Mouse (Mus musculus) midbrain, embryonic 13.5 days (tissue): ENCODE data around the gene Psme1. TPM values are rescaled to one million over a fixed set of nuclear protein-coding genes. Genes with fewer than 3 reads are reported as not detected.

ENCODE experiments used
- ATAC-seq: fragments of 200-750 bp; cut with Nextera tagmentation; 2 replicates; pipeline ENCODE4 v1.8.0; 2017; ENCODE audit warnings: mild to moderate bottlenecking, moderate TSS enrichment, moderate library complexity
- H3K27ac ChIP-seq: fragments of 300-500 bp; sonication (generic); 2 replicates; pipeline ENCODE4 v1.5.1; 2015; ENCODE audit warnings: inconsistent platforms, mild to moderate bottlenecking, moderate library complexity
- H3K27me3 ChIP-seq: fragments of 300-500 bp; sonication (generic); 2 replicates; pipeline ENCODE4 v1.6.1; 2015; ENCODE audit warnings: mild to moderate bottlenecking, inconsistent platforms
- H3K36me3 ChIP-seq: fragments of 300-500 bp; sonication (generic); 2 replicates; pipeline ENCODE4 v1.6.1; 2015; ENCODE audit warnings: mild to moderate bottlenecking, inconsistent platforms
- H3K4me1 ChIP-seq: fragments of 300-500 bp; sonication (generic); replicated peaks from 2 replicates; pipeline ENCODE4 v1.6.1; 2015; ENCODE audit warnings: inconsistent platforms
- H3K4me2 ChIP-seq: fragments of 300-500 bp; sonication (generic); replicated peaks from 2 replicates; pipeline ENCODE4 v1.6.1; 2015; ENCODE audit warnings: moderate library complexity, mild to moderate bottlenecking, inconsistent platforms
- H3K4me3 ChIP-seq: fragments of 300-500 bp; sonication (generic); replicated peaks from 2 replicates; pipeline ENCODE4 v1.5.1; 2015; ENCODE audit warnings: mild to moderate bottlenecking, inconsistent platforms
- H3K9ac ChIP-seq: fragments of 300-500 bp; sonication (generic); replicated peaks from 2 replicates; pipeline ENCODE4 v1.6.1; 2015; ENCODE audit warnings: mild to moderate bottlenecking, inconsistent platforms
- H3K9me3 ChIP-seq: fragments of 300-500 bp; sonication (generic); 2 replicates; pipeline ENCODE4 v1.6.1; 2016; ENCODE audit warnings: mild to moderate bottlenecking, inconsistent platforms
- WGBS: fragments of 180-500 bp; shearing (Covaris S2); methylation state at CpG from one replicate; pipeline ENCODE4 v1.1.7; 2015; 5-methylcytosine and 5-hydroxymethylcytosine counted together
- polyA plus RNA-seq: library from polyadenylated mRNA; unstranded; fragments of >200 nt; fragmentation: Nextera tagmentation; extraction: Ambion mirVana; gene quantifications from 2 replicates; pipeline ENCODE4 v1.2.1, GENCODE M21; 2015

Psme1 gene
- polyA plus RNA-seq, 1 experiment from 2014 or later = 176 TPM

DNA sequence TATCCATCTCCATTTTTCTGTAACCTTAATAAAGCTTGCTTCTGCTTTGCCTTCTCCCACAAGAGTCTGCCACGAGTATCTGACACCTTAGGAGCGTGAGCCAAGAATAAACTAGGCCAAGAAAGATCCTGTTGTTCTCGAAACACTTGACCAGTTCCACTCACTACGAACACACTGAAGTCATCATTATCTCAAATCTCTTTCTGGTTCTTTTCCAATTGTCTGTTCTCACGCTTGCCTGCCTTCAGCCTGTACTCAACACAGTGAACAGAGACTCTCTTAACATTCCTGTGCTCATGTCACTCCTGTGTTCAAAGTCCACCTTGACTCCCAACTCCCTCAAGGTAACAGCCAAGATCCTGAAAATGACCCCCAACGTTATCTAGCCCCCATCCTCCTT lies 35.4 kb downstream of the Psme1 start:
- Histone ChIP-seq H3K27me3 (no peaks in the 10 kb centered on the region), H3K9ac (no peak overlapping the region), H3K27ac (no peak overlapping the region), H3K36me3 (peaks cover 25% of the 10 kb centered on the region), H3K4me1 (no peaks in the 10 kb centered on the region), H3K9me3 (no peaks in the 10 kb centered on the region), H3K4me2 (no peak overlapping the region), H3K4me3 (no peak overlapping the region)
- ATAC-seq = no peak
- WGBS = 66% methylated on average over 6 of the region's 6 CpGs

DNA sequence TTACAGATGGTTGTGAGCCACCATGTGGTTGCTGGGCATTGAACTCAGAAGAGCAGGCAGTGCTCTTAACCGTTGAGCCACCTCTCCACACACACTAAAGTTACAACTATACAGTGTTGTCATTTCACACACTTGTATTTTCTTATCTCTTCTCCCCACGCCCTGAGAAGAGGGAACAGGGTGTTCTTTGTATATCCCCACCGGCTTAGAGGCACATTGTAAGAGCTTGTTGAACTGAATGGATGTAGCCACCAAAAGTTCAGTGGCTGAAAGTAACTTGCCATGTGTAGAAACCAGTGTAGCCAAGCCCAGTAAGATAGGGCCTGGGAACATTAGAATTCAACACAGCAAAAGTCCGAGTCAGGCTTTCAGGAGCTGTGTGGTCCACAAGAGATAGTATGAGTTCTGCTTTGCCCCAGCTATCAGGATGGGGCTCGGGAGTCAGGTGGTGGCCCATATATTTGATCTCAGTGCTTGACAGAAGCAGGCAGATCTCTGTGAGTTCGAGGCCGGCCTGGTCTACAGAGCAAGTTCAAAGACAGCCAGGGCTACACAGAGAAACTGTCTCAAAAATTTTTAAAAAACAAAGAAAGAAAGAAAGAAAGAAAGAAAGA lies 36.7 kb downstream of the Psme1 start:
- H3K4me3 ChIP-seq = no peak overlapping the region
- H3K9me3 ChIP-seq = no peaks in the 10 kb centered on the region
- H3K4me2 ChIP-seq = no peak overlapping the region
- no peaks in the 10 kb centered on the region for H3K4me1 ChIP-seq
- no peak for ATAC-seq
- no peak overlapping the region for H3K9ac ChIP-seq
- WGBS = 82% methylated on average over 7 of the region's 7 CpGs
- H3K36me3 ChIP-seq = peaks cover 12% of the 10 kb centered on the region
- H3K27ac ChIP-seq = no peak overlapping the region
- no peaks in the 10 kb centered on the region for H3K27me3 ChIP-seq

DNA sequence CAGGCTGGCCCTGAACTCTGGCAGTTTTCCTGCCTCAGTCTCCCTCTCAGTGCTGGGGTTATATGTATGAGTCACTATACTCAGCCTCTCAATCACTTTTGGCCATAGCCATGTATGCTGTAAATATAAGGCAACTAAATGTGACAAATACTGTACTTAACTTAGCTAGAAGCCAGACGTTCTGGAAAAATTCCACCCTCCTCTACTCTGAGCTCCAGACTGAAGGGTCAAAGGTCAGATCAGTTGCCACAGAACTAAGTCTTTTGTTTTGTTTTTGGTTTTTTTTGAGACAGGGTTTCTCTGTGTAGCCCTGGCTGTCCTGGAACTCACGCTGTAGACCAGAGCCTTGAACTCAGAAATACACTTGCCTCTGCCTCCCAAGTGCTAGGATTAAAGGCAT lies 38.0 kb downstream of the Psme1 start:
- Histone ChIP-seq H3K27ac (no peak overlapping the region), H3K4me1 (no peaks in the 10 kb centered on the region), H3K4me3 (no peak overlapping the region), H3K9ac (no peak overlapping the region), H3K9me3 (no peaks in the 10 kb centered on the region), H3K36me3 (peaks cover 1% of the 10 kb centered on the region; the same call in 1 of the 2 replicates), H3K27me3 (no peaks in the 10 kb centered on the region), H3K4me2 (no peak overlapping the region)
- no peak for ATAC-seq
- 43% methylated on average over 2 of the region's 2 CpGs for WGBS

DNA sequence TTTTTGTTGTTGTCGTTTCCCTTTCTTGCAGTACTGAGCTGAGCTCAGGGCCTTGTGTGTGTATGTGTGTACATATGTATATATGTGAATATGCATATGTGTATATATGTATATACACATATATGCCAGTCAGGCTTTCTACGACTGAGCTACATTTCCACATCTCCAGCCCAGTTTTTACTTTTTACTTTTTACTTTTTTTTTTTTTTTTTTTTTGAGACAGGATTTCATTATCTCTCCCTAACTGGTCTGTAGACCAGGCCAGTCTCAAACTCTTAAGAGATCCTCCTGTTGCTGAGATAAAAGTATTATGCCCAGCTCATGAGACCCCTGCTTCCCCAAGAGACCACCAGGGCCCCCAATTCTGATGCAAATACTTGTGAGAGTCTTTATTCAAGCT lies 38.9 kb downstream of the Psme1 start:
- H3K27ac ChIP-seq = no peak overlapping the region
- no peaks in the 10 kb centered on the region for H3K36me3 ChIP-seq
- no peak overlapping the region for H3K4me2 ChIP-seq
- H3K27me3 ChIP-seq = no peaks in the 10 kb centered on the region
- no peak for ATAC-seq
- 91% methylated on average over 2 of the region's 2 CpGs for WGBS
- no peaks in the 10 kb centered on the region for H3K4me1 ChIP-seq
- no peak overlapping the region for H3K9ac ChIP-seq
- H3K9me3 ChIP-seq = no peaks in the 10 kb centered on the region
- no peak overlapping the region for H3K4me3 ChIP-seq

- H3K27me3 ChIP-seq = no peaks in the 10 kb centered on the region
- H3K27ac ChIP-seq = no peak within 1 kb of the TSS
- WGBS = 26% methylated on average over 21 of the region's 21 CpGs
- no peaks in the 10 kb centered on the region for H3K36me3 ChIP-seq
- peak within 1 kb of the TSS; percentile 29 for H3K4me2 ChIP-seq
- no peak within 1 kb of the TSS for H3K9ac ChIP-seq
- ATAC-seq = peak; percentile 75
- H3K4me1 ChIP-seq = no peaks in the 10 kb centered on the region
- peak within 1 kb of the TSS; percentile 23 for H3K4me3 ChIP-seq
- no peaks in the 10 kb centered on the region for H3K9me3 ChIP-seq
Observed at GRCm38 (mm10) chr14:55617822-55618221, 39.9 kb downstream of the Psme1 start, which contains the start of gene Rec8. Gene Rec8 (plus strand): TSS chr14:55618037.

DNA sequence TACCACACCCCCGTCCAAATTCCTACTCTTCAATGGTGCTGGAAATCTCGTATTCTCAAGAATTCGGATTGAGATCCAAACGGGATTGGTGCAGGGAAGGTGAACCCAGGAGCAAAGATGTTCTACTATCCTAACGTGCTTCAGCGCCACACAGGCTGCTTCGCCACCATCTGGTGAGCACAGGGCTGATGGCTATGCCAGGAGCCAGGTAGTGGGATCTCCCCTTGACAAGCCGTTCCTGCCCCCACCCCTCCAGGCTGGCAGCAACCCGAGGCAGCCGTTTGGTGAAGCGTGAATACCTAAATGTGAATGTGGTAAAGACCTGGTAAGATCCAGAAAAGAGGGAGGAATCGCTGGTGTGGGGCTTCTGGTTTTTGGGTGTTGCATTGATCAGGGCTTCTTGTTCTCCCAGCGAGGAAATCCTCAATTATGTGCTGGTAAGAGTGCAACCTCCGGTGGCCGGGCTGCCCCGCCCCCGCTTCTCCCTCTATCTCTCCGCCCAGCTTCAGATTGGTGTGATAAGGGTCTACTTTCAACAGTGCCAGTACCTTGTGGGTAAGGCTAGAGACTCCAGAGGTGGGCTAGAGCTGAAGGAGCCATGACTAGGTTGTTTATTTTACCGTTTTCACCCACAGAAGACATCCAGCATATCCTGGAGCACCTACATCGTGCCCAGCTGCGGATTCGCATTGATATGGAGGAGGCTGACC lies 40.7 kb downstream of the Psme1 start:
- Histone ChIP-seq H3K4me1 (no peaks in the 10 kb centered on the region), H3K4me3 (peak overlapping the region; percentile 23), H3K9me3 (no peaks in the 10 kb centered on the region), H3K36me3 (peaks cover 7% of the 10 kb centered on the region; the same call in 1 of the 2 replicates), H3K9ac (no peak overlapping the region), H3K27me3 (no peaks in the 10 kb centered on the region), H3K4me2 (peak overlapping the region; percentile 29), H3K27ac (no peak overlapping the region)
- ATAC-seq = no peak
- 59% methylated on average over 22 of the region's 22 CpGs for WGBS

- no peaks in the 10 kb centered on the region for H3K4me1 ChIP-seq
- no peak for ATAC-seq
Observed at GRCm38 (mm10) chr14:55628077-55628827, 50.3 kb downstream of the Psme1 start.

DNA sequence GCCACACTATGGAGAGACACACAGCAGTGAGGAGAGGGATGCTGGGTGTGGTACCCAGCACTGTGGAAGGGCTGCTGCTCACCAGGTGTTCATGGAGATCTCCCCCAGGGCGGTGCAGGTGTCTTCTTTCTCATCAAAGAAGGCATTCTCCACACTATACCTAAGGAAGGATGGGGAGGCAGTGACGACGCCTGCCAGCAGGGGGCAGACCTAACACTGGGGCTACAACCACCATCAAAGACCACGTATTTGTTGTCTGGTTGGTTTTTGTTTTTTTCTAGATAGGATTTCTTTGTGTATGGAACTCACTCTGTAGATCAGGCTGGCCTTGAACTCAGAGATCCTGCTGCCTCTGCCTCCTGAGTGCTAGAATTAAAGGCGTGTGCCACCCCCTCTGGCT lies 51.4 kb downstream of the Psme1 start:
- Histone ChIP-seq H3K27ac (no peak overlapping the region), H3K4me3 (no peak overlapping the region), H3K9me3 (no peaks in the 10 kb centered on the region), H3K4me2 (no peak overlapping the region), H3K27me3 (no peaks in the 10 kb centered on the region), H3K9ac (no peak overlapping the region), H3K36me3 (peaks cover 99% of the 10 kb centered on the region), H3K4me1 (peaks cover 5% of the 10 kb centered on the region)
- no peak for ATAC-seq
- whole genome bisulfite sequencing = 49% methylated on average over 5 of the region's 5 CpGs

More at GRCm38 (mm10) chr14:55628077-55628827, 50.3 kb downstream of the Psme1 start:
- WGBS = 94% methylated on average over 27 of the region's 27 CpGs
- Histone ChIP-seq H3K9ac (no peak overlapping the region), H3K27me3 (no peaks in the 10 kb centered on the region), H3K27ac (no peak overlapping the region), H3K4me2 (no peak overlapping the region), H3K4me3 (no peak overlapping the region), H3K36me3 (peaks cover 100% of the 10 kb centered on the region), H3K9me3 (no peaks in the 10 kb centered on the region)

Other genes starting within 250 kb of the Psme1 start
- gene Dhrs4, start 99.4 kb upstream of the Psme1 start, polyA plus RNA-seq = 31.2 and 31.6 TPM in 2 replicates
- 17.0 and 24.5 TPM in 2 replicates for gene Carmil3, start 87.5 kb upstream of the Psme1 start, polyA plus RNA-seq
- 0.70 and 0.88 TPM in 2 replicates for gene Cpne6, start 67.7 kb upstream of the Psme1 start, polyA plus RNA-seq
- gene Nrl, start 53.1 kb upstream of the Psme1 start, polyA plus RNA-seq = 0.08 TPM in 1 of 2 replicates, not detected in the other
- 16.6 and 19.5 TPM in 2 replicates for gene Pck2, start 37.9 kb upstream of the Psme1 start, polyA plus RNA-seq
- 126 and 134 TPM in 2 replicates for gene Dcaf11, start 18.1 kb upstream of the Psme1 start, polyA plus RNA-seq
- gene A730061H03Rik, start 17.7 kb upstream of the Psme1 start, polyA plus RNA-seq = 0.43 and 0.92 TPM in 2 replicates
- not detected in 2 replicates for gene Fitm1, start 2.5 kb upstream of the Psme1 start, polyA plus RNA-seq
- 9.7 and 12.1 TPM in 2 replicates for gene Emc9, start 7.2 kb downstream of the Psme1 start, polyA plus RNA-seq
- gene Psme2, start 13.0 kb downstream of the Psme1 start, polyA plus RNA-seq = 198 and 217 TPM in 2 replicates
- gene Rnf31, start 13.6 kb downstream of the Psme1 start, polyA plus RNA-seq = 22.0 and 24.1 TPM in 2 replicates
- gene Irf9, start 25.4 kb downstream of the Psme1 start, polyA plus RNA-seq = 7.8 and 8.7 TPM in 2 replicates
- 6.6 and 7.3 TPM in 2 replicates for gene Rec8, start 39.9 kb downstream of the Psme1 start, polyA plus RNA-seq
- 75.1 and 82.2 TPM in 2 replicates for gene Ipo4, start 57.8 kb downstream of the Psme1 start, polyA plus RNA-seq
- 1.6 and 2.1 TPM in 2 replicates for gene Gm49378, start 59.8 kb downstream of the Psme1 start, polyA plus RNA-seq
- gene Tm9sf1, start 65.7 kb downstream of the Psme1 start, polyA plus RNA-seq = 59.7 and 59.8 TPM in 2 replicates
- 0.38 and 0.59 TPM in 2 replicates for gene Tssk4, start 72.1 kb downstream of the Psme1 start, polyA plus RNA-seq
- 69.7 and 75.0 TPM in 2 replicates for gene Mdp1, start 82.4 kb downstream of the Psme1 start, polyA plus RNA-seq
- 49.5 and 53.3 TPM in 2 replicates for gene Gmpr2, start 93.8 kb downstream of the Psme1 start, polyA plus RNA-seq
- 605 and 607 TPM in 2 replicates for gene Nedd8, start 94.0 kb downstream of the Psme1 start, polyA plus RNA-seq
- 36.9 and 38.5 TPM in 2 replicates for gene Tinf2, start 103.7 kb downstream of the Psme1 start, polyA plus RNA-seq
- gene Tgm1, start 135.8 kb downstream of the Psme1 start, polyA plus RNA-seq = 0.32 and 0.46 TPM in 2 replicates
- gene Rabggta, start 144.1 kb downstream of the Psme1 start, polyA plus RNA-seq = 45.0 and 48.8 TPM in 2 replicates
- gene Dhrs1, start 167.6 kb downstream of the Psme1 start, polyA plus RNA-seq = 66.3 and 68.8 TPM in 2 replicates
- 33.8 and 36.2 TPM in 2 replicates for gene Nop9, start 167.6 kb downstream of the Psme1 start, polyA plus RNA-seq
- 0.19 TPM in 1 of 2 replicates, not detected in the other for gene Cideb, start 180.3 kb downstream of the Psme1 start, polyA plus RNA-seq
- gene Ltb4r2, start 183.3 kb downstream of the Psme1 start, polyA plus RNA-seq = 0.22 and 0.28 TPM in 2 replicates
- 0.26 TPM in 1 of 2 replicates, not detected in the other for gene Ltb4r1, start 187.8 kb downstream of the Psme1 start, polyA plus RNA-seq
- gene Adcy4, start 206.0 kb downstream of the Psme1 start, polyA plus RNA-seq = 4.1 and 4.2 TPM in 2 replicates
- 2.3 and 2.4 TPM in 2 replicates for gene Ripk3, start 210.7 kb downstream of the Psme1 start, polyA plus RNA-seq
- gene Nfatc4, start 245.0 kb downstream of the Psme1 start, polyA plus RNA-seq = 7.9 and 8.8 TPM in 2 replicates